Mouse (Mus musculus): ENCODE results near the gene Rnf213. TPM values are rescaled to one million over a fixed set of nuclear protein-coding genes. Genes with fewer than 3 reads are reported as not detected.

The Rnf213 gene
- polyA plus RNA-seq (2021; fragmentation: Nextera tagmentation) = 0.93 and 0.97 TPM in 2 replicates
- long read RNA-seq, experiment 1, partial matches to known transcripts = 1 of 1 reads
- long read RNA-seq, experiment 1, other reads (novel, unspliced or antisense) = 0 of 1 reads
- long read RNA-seq, experiment 2, partial matches to known transcripts = 3 of 4 reads
- long read RNA-seq, experiment 2, other reads (novel, unspliced or antisense) = 1 of 4 reads

GRCm38 (mm10) chr11:119392800-119393482 lies at the start of gene Rnf213:
TSS of gene Rnf213 (plus strand) at chr11:119393100.

DNA sequence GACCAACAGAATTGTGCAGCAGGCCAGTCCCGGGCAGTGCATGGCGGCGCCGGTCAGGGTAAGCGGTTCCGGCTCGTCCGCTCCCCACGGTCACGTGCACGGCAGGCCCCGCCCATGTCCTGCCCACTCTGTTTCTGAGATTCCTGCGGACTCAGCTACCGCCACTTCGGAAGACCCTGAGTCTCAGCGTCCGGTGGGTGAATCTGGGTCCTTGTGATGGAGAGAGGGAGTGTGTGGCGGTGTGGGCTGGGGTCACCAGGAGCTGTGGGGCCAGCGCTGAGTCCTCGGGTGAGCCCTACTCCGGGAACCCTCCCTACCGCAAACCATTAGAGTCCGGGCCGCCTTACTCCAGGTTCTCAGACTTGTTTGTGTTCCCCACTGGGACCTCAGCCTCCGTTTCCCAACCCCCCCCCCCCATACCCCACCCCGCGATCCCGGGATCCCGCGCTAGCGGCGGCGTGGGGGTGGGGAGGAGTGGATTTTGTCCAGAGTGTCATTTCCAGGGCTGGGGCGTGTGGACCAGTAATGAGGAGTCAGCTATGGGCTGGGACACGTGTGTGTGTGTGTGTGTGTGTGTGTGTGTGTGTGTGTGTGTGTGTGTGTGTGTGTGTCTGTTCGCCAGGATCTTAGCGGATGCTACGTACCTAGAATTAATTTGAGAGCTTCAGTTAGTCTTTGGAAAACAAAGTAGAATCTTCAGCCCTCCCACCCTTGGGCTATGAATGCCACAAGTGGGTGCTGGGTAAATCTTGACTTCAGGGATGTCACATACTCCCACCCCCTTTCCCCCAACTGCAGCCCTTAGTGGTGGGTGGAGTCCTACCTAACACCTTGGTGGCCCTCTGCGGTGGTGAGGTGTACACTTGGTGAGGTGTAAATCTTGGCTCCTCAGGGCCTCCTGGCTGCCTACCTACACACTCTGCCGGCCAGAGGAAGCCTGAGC lies 37.2 kb upstream of the Rnf213 start, which contains the start of the genes Sgsh and Slc26a11:
Gene Sgsh, minus strand, starts transcription at position 94 of the 943 bp plus-strand sequence.
Gene Slc26a11, plus strand, starts transcription at position 115 of the 943 bp plus-strand sequence.

GRCm38 (mm10) chr11:119490861-119491689 lies 98.2 kb downstream of the Rnf213 start, which contains the start of gene Endov:
TSS of gene Endov (plus strand) at chr11:119491347.

Small RNA genes within 50 kb of the gene (microRNA-seq; reads per million reads assigned to microRNA genes)
- gene Mir1932 = not detected

Other genes with a start within 250 kb of the Rnf213 start
- gene Tbc1d16, start 164.6 kb upstream of the Rnf213 start, polyA plus RNA-seq (2021; fragmentation: Nextera tagmentation) = 6.9 and 8.0 TPM in 2 replicates
- 0.84 and 1.2 TPM in 2 replicates for gene Ccdc40, start 164.5 kb upstream of the Rnf213 start, polyA plus RNA-seq (2021; fragmentation: Nextera tagmentation)
- 283 and 305 TPM in 2 replicates for gene Gaa, start 125.2 kb upstream of the Rnf213 start, polyA plus RNA-seq (2021; fragmentation: Nextera tagmentation)
- gene Eif4a3, start 93.0 kb upstream of the Rnf213 start, polyA plus RNA-seq (2021; fragmentation: Nextera tagmentation) = 199 and 201 TPM in 2 replicates
- 0.05 TPM in 1 of 2 replicates, not detected in the other for gene Card14, start 85.3 kb upstream of the Rnf213 start, polyA plus RNA-seq (2021; fragmentation: Nextera tagmentation)
- gene Sgsh, start 37.6 kb upstream of the Rnf213 start, polyA plus RNA-seq (2021; fragmentation: Nextera tagmentation) = 3.1 and 3.5 TPM in 2 replicates
- gene Slc26a11, start 37.5 kb upstream of the Rnf213 start, polyA plus RNA-seq (2021; fragmentation: Nextera tagmentation) = 3.8 and 4.6 TPM in 2 replicates
- gene Endov, start 98.2 kb downstream of the Rnf213 start, polyA plus RNA-seq (2021; fragmentation: Nextera tagmentation) = 7.2 and 7.6 TPM in 2 replicates
- gene Nptx1, start 154.7 kb downstream of the Rnf213 start, polyA plus RNA-seq (2021; fragmentation: Nextera tagmentation) = 201 and 214 TPM in 2 replicates
- 17.2 and 19.7 TPM in 2 replicates for gene Rptor, start 209.8 kb downstream of the Rnf213 start, polyA plus RNA-seq (2021; fragmentation: Nextera tagmentation)

All from layer of hippocampus, adult 6 months (tissue).